Mouse (Mus musculus) c-Kit-positive CD71-positive TER-119-positive erythroid progenitor cells, embryonic 14.5 days (primary cell): Measurements from ENCODE around the gene Ptges2.
A peak's percentile ranks its signal among the peaks of the same experiment; 100 is the strongest.

ENCODE experiments used
- DNase-seq: peaks from one replicate; pipeline ENCODE4 v3.0.0-alpha.2; 2013; ENCODE audit warnings: low spot score

Ptges2 gene

GRCm38 (mm10) chr2:32440632-32441031 is 44.9 kb downstream of the Ptges2 start:
- no peak for DNase-seq

- no peak for DNase-seq
Measured at GRCm38 (mm10) chr2:32441550-32441949, 45.9 kb downstream of the Ptges2 start.

GRCm38 (mm10) chr2:32445535-32445934 is 49.8 kb downstream of the Ptges2 start:
- no peak for DNase-seq

GRCm38 (mm10) chr2:32447264-32447936 is 51.7 kb downstream of the Ptges2 start:
- DNase-seq, result no peak

GRCm38 (mm10) chr2:32448480-32448879 is 52.8 kb downstream of the Ptges2 start:
- DNase-seq, result no peak

- DNase-seq, result no peak
Measured at GRCm38 (mm10) chr2:32449761-32450754, 54.4 kb downstream of the Ptges2 start, which contains the start of gene Naif1. TSS of gene Naif1 (plus strand) at chr2:32450457.

- DNase-seq, result peak; percentile 96
Measured at GRCm38 (mm10) chr2:32450881-32451844, 55.5 kb downstream of the Ptges2 start, which contains the start of gene Slc25a25. TSS of gene Slc25a25 (minus strand) at chr2:32451445.

GRCm38 (mm10) chr2:32451870-32452372 is 56.2 kb downstream of the Ptges2 start:
- DNase-seq, result peak; percentile 98

- DNase-seq, result no peak
Measured at GRCm38 (mm10) chr2:32452441-32452971, 56.8 kb downstream of the Ptges2 start.

GRCm38 (mm10) chr2:32453641-32454303 is 58.1 kb downstream of the Ptges2 start:
- no peak for DNase-seq

GRCm38 (mm10) chr2:32454633-32455032 is 58.9 kb downstream of the Ptges2 start:
- no peak for DNase-seq

GRCm38 (mm10) chr2:32455101-32455500 is 59.4 kb downstream of the Ptges2 start:
- DNase-seq, result no peak
